Mouse (Mus musculus) liver, embryonic 12.5 days (tissue): ENCODE measurements around the gene Emb. TPM values are rescaled to one million over a fixed set of nuclear protein-coding genes. Genes with fewer than 3 reads are reported as not detected.
A peak's percentile ranks its signal among the peaks of the same experiment; 100 is the strongest.

Source experiments
- ATAC-seq: fragments of 200-750 bp; cut with Nextera tagmentation; 2 replicates; pipeline ENCODE4 v1.8.0; 2017; ENCODE audit warnings: moderate number of reproducible peaks, mild to moderate bottlenecking, moderate library complexity
- H3K27ac ChIP-seq: fragments of 300-500 bp; sonication (generic); 2 replicates; pipeline ENCODE4 v1.5.1; 2016; ENCODE audit warnings: mild to moderate bottlenecking
- H3K27me3 ChIP-seq: fragments of 300-500 bp; sonication (generic); replicated peaks from 2 replicates; pipeline ENCODE4 v1.6.1; 2016; ENCODE audit warnings: mild to moderate bottlenecking, moderate library complexity
- H3K36me3 ChIP-seq: fragments of 300-500 bp; sonication (generic); 2 replicates; pipeline ENCODE4 v1.6.1; 2016; ENCODE audit warnings: mild to moderate bottlenecking, moderate library complexity
- H3K4me1 ChIP-seq: fragments of 300-500 bp; sonication (generic); 2 replicates; pipeline ENCODE4 v1.6.1; 2016
- H3K4me2 ChIP-seq: fragments of 300-500 bp; sonication (generic); 2 replicates; pipeline ENCODE4 v1.6.1; 2016; ENCODE audit warnings: mild to moderate bottlenecking, moderate library complexity
- H3K4me3 ChIP-seq: fragments of 300-500 bp; sonication (generic); 2 replicates; pipeline ENCODE4 v1.5.1; 2016; ENCODE audit warnings: mild to moderate bottlenecking, moderate library complexity
- H3K9ac ChIP-seq: fragments of 300-500 bp; sonication (generic); 2 replicates; pipeline ENCODE4 v1.6.1; 2016; ENCODE audit warnings: mild to moderate bottlenecking, moderate library complexity
- H3K9me3 ChIP-seq: fragments of 300-500 bp; sonication (generic); replicated peaks from 2 replicates; pipeline ENCODE4 v1.6.1; 2016; ENCODE audit warnings: mild to moderate bottlenecking, moderate library complexity
- WGBS: fragments of 180-500 bp; shearing (Covaris S2); methylation state at CpG from one replicate; pipeline ENCODE4 v1.1.7; 2016; ENCODE audit not compliant: insufficient replicate concordance; 5-methylcytosine and 5-hydroxymethylcytosine counted together
- polyA plus RNA-seq: library from polyadenylated mRNA; unstranded; fragments of >200 nt; fragmentation: Nextera tagmentation; extraction: Ambion mirVana; gene quantifications from 2 replicates; pipeline ENCODE4 v1.2.1, GENCODE M21; 2016

Gene Emb
- polyA plus RNA-seq, 1 experiment from 2014 or later: 17.5 TPM

DNA sequence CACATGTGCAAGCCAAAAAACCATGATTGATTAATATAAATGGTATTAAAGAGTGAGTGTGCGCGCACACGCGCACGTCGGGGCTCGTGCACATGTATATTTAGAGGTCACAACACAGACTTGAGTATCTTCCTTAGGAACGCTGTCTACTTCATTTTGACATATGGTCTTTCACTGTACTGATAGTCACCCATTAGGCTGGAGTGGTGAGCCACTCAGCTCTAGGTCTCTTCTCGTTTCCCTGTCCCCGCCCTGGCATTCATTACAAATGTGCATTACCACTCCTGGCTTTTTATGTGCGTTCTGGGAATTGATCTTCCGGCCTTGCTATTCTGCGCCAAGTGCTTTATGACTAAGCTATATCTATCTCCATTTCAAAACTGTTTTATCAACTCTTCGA is 59.6 kb downstream of the Emb start:
- H3K4me3 ChIP-seq: no peak overlapping the region
- H3K27me3 ChIP-seq: no peaks in the 10 kb centered on the region
- no peaks in the 10 kb centered on the region for H3K9me3 ChIP-seq
- ATAC-seq: no peak
- H3K4me2 ChIP-seq: no peak overlapping the region
- H3K9ac ChIP-seq: no peak overlapping the region
- WGBS: 85% methylated on average over 14 of the region's 14 CpGs
- no peaks in the 10 kb centered on the region for H3K36me3 ChIP-seq
- no peaks in the 10 kb centered on the region for H3K4me1 ChIP-seq
- no peak overlapping the region for H3K27ac ChIP-seq

DNA sequence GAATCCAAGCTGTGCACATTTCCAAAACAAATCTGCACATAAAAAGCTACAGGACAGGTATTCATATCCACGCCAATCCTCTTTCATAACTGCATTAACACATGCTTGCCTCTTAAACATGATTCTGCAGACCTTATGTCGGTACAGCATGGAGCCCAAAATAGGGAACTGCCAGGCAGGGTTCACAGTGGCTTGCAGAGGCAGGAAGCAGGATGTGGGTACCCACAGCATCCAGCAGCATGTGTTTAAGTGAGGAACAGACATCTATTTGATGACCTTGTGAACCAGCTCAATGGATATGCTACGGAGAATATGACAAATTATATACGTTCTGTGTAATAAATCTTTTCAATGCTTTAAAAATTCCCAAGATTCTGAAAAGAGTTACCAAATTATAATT is 75.7 kb downstream of the Emb start:
- 21% methylated on average over 4 of the region's 4 CpGs for WGBS
- H3K4me3 ChIP-seq: no peak overlapping the region
- no peaks in the 10 kb centered on the region for H3K9me3 ChIP-seq
- H3K36me3 ChIP-seq: no peaks in the 10 kb centered on the region
- no peaks in the 10 kb centered on the region for H3K4me1 ChIP-seq
- ATAC-seq: no peak
- no peak overlapping the region for H3K27ac ChIP-seq
- H3K27me3 ChIP-seq: no peaks in the 10 kb centered on the region
- H3K9ac ChIP-seq: no peak overlapping the region
- no peak overlapping the region for H3K4me2 ChIP-seq

DNA sequence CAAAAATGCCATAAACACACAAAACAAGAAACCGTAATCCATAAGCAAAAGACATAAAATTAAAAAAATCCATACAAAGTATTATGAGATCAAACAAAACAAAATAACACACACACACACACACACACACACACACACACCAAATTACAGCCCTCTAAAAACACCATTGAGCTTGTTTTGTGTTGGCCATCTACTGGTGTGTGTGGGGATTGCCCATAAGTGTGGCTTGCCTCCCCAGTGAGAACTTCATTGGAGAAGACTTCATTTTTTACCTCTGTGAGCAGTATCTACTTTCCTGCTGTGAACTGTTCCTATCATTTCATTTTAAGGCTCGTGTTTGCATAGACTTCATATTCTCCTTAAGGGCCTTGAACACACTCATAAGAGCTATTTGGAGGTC is 78.6 kb downstream of the Emb start:
- Histone ChIP-seq H3K4me1 (no peaks in the 10 kb centered on the region), H3K27me3 (no peaks in the 10 kb centered on the region), H3K27ac (no peak overlapping the region), H3K4me2 (no peak overlapping the region), H3K36me3 (no peaks in the 10 kb centered on the region), H3K9ac (no peak overlapping the region), H3K4me3 (no peak overlapping the region), H3K9me3 (no peaks in the 10 kb centered on the region)
- ATAC-seq: no peak
- 80% methylated on average over 2 of the region's 2 CpGs for WGBS

DNA sequence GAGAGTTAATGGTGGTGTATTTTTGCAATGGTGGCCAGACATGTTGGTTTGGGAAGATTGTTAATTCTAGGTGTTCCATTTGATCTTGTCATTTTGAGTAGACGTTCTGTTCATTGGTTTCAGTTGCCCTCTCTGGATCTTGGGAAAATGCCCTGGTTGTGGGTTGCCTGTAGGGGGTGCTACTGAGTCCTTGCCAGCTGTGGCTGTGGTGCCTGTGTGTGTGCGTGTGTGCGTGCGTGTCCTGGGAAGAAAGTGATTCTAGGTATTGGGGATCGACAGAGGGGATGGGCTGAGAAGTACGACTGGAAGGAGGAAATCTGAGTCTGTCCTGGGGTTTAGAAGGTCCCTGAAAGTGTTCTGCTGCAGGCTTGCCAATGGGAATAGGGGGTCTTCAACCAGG is 79.1 kb downstream of the Emb start:
- no peak for ATAC-seq
- Histone ChIP-seq H3K4me2 (no peak overlapping the region), H3K9ac (no peak overlapping the region), H3K4me1 (no peaks in the 10 kb centered on the region), H3K4me3 (no peak overlapping the region), H3K9me3 (no peaks in the 10 kb centered on the region), H3K27ac (no peak overlapping the region), H3K27me3 (no peaks in the 10 kb centered on the region), H3K36me3 (no peaks in the 10 kb centered on the region)
- WGBS: 75% methylated on average over 6 of the region's 6 CpGs

DNA sequence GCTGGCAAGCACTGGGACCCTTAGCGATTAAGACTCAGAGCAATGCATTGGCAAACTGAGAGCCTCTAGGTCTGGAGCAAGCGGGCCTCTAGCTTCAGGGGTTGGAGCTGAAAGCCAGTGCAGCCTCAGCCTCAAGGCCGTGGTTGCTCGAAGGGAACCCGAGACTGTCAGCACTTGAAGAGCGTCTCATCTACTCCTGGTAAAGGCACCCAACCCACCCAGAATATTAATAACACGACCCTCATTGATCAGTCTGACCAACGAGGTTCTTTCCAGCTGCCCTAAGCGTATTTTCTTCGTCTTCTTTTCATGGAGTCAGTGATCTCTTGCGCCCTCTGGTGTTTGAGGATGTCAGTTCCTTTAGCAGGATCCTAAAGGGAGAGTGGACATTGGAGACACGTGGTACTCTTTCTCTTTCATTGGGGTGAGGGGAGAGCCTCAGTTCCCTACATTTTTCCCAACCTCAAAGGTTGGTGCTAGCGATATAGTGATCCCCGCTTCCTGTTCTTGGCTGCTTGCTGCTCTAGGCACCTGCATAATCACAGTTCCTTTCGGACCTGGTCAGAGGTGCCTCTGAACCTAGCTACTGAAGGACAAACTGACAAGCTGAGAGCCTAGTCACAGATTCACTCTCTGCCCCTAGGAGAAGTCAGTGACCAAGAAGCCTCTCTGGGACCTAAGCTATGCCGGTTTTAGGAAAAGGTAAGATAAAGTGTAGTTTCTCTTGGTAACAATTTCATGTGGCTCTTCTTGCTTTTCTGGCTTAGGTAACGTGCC is 81.3 kb downstream of the Emb start:
- Histone ChIP-seq H3K9ac (no peak overlapping the region), H3K36me3 (no peaks in the 10 kb centered on the region), H3K4me1 (no peaks in the 10 kb centered on the region), H3K27me3 (no peaks in the 10 kb centered on the region), H3K9me3 (no peaks in the 10 kb centered on the region), H3K4me3 (no peak overlapping the region), H3K4me2 (peak overlapping the region; percentile 15), H3K27ac (no peak overlapping the region)
- 26% methylated on average over 17 of the region's 17 CpGs for WGBS
- peak; percentile 42; the same call in 1 of the 2 replicates for ATAC-seq

DNA sequence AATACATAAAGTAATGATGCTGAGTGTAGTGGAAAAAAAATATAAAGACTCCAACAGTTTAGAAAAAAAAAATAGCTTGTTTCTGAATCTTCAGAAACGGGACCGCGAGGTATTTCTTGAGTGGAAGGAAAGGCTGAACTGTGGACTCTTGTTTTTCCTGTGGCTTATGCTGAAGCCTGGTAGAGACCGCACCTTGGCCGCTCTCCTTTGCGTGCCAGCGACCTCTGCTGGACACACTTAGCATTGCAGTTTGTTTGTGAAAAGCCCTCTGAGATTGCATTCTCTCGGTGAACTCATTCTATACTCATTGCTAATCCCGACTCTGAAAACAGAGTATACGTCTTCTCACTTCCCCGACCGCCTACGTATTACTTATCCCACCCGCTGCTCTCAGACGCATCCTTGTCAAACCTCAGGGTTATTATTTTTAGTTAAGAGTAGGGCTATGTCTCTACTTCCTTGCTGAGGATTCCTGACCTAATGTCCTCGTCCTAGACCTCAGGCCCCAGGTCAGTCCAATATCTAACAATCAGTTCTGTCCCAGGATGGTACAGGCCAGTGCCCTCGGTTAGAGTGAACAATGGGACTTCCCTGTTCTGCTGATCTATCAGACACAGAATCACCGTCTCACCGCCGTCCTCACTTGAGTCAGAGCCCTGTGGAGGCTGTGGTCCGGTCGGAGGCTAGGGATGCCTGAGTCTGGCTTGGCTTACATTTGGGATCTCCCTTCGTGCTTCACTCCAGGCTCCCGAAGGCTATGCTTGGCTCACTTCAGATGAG is 103.3 kb downstream of the Emb start:
- H3K27ac ChIP-seq: no peak overlapping the region
- H3K4me3 ChIP-seq: no peak overlapping the region
- H3K9ac ChIP-seq: no peak overlapping the region
- no peak overlapping the region for H3K4me2 ChIP-seq
- no peaks in the 10 kb centered on the region for H3K27me3 ChIP-seq
- H3K4me1 ChIP-seq: no peaks in the 10 kb centered on the region
- no peaks in the 10 kb centered on the region for H3K9me3 ChIP-seq
- whole genome bisulfite sequencing: 24% methylated on average over 24 of the region's 24 CpGs
- peak; percentile 37; the same call in 1 of the 2 replicates for ATAC-seq
- H3K36me3 ChIP-seq: no peaks in the 10 kb centered on the region

Other genes starting within 250 kb of the Emb start
- 3.9 TPM in 2 replicates for gene Parp8, start 183.0 kb upstream of the Emb start, polyA plus RNA-seq
- gene Gm17509, start 12.5 kb downstream of the Emb start, polyA plus RNA-seq: 0.05 TPM in 1 of 2 replicates, not detected in the other